Mouse (Mus musculus): ENCODE measurements around the gene Nipal3.

- TF ChIP-seq CTCF (IDR thresholded peaks at IDR 0.05; ENCODE audit: low read depth, low read length) (0 out of 2 replicates have a peak, but pooled peaks have one; percentile 4), GATA2 (IDR thresholded peaks at IDR 0.05; ENCODE audit: borderline replicate concordance, low read depth, low read length) (no peak), GATA1 (IDR thresholded peaks at IDR 0.05; ENCODE audit: borderline replicate concordance, low read length) (no peak), TAL1 (conservative IDR thresholded peaks at IDR 0.05; ENCODE audit: low read depth, low read length) (no peak)
Measured at GRCm38 (mm10) chr4:135396303-135396702, 98.5 kb downstream of the Nipal3 start.
